Mouse (Mus musculus) megakaryocyte, embryonic 14.5 days (primary cell): ENCODE results near the gene Slx4.

Experiments
- FLI1 ChIP-seq: IDR thresholded peaks from 2 replicates; pipeline ENCODE4 v1.6.1; 2012; ENCODE audit warnings: low read length, inconsistent platforms, mixed read lengths
- GATA1 ChIP-seq: IDR thresholded peaks from 3 replicates; pipeline ENCODE4 v1.6.1; 2012; ENCODE audit warnings: mixed read lengths, low read length, inconsistent platforms, borderline replicate concordance

- TF ChIP-seq GATA1 (no peak), FLI1 (no peak)
Measured at GRCm38 (mm10) chr16:4041646-4042045, 38.1 kb upstream of the Slx4 start.
